Mouse (Mus musculus) thymus, adult 2 months (tissue): Measurements from ENCODE around the gene Abcb1b. TPM values are rescaled to one million over a fixed set of nuclear protein-coding genes. Genes with fewer than 3 reads are reported as not detected.
"Not testable (repeated sequence)": the region's sequence is repeated elsewhere in the genome, so short reads cannot be mapped to it uniquely, and the experiment has no call there.

Experiments used
- DNase-seq: peaks from one replicate; pipeline ENCODE4 v3.0.0; 2021
- H3K27ac ChIP-seq: fragments of 200-500 bp; 2 replicates; pipeline ENCODE4 v1.5.1; 2012; ENCODE audit warnings: low read length, control low read depth; ENCODE audit not compliant: control insufficient read depth, insufficient read depth
- H3K27me3 ChIP-seq: fragments of 200-500 bp; 2 replicates; pipeline ENCODE4 v1.6.1; 2012; ENCODE audit warnings: mild to moderate bottlenecking, low read length, moderate library complexity, mixed read lengths; ENCODE audit not compliant: control insufficient read depth, insufficient read depth
- H3K36me3 ChIP-seq: fragments of 200-500 bp; 2 replicates; pipeline ENCODE4 v1.6.1; 2012; ENCODE audit warnings: mild to moderate bottlenecking, low read length, moderate library complexity; ENCODE audit not compliant: control insufficient read depth, insufficient read depth
- H3K4me1 ChIP-seq: fragments of 200-500 bp; replicated peaks from 2 replicates; pipeline ENCODE4 v1.6.1; 2012; ENCODE audit warnings: low read length; ENCODE audit not compliant: control insufficient read depth, insufficient read depth
- H3K4me3 ChIP-seq: fragments of 200-500 bp; 2 replicates; pipeline ENCODE4 v1.5.1; 2012; ENCODE audit warnings: mild to moderate bottlenecking, low read length, control low read depth, moderate library complexity; ENCODE audit not compliant: control insufficient read depth, insufficient read depth
- CTCF ChIP-seq: fragments of 200-500 bp; IDR thresholded peaks from 2 replicates; pipeline ENCODE4 v1.5.1; 2012; ENCODE audit warnings: mild to moderate bottlenecking, control low read depth, low read length, moderate library complexity, borderline replicate concordance; ENCODE audit not compliant: control insufficient read depth, poor library complexity, insufficient read depth; ENCODE audit errors: extremely low read depth
- POLR2A ChIP-seq: fragments of 200-500 bp; IDR thresholded peaks from 2 replicates; pipeline ENCODE4 v1.6.1; 2012; ENCODE audit warnings: mild to moderate bottlenecking, low read length, control low read depth, moderate library complexity; ENCODE audit not compliant: control insufficient read depth, poor library complexity, insufficient read depth; ENCODE audit errors: extremely low read depth
- WGBS: fragments of 180-500 bp; shearing (Covaris S2); methylation state at CpG from one replicate; pipeline ENCODE4 v1.1.7; 2018; 5-methylcytosine and 5-hydroxymethylcytosine counted together
- polyA plus RNA-seq: library from polyadenylated mRNA; depleted of rRNA; stranded (reverse); fragments of >200 nt; gene quantifications from 2 replicates; pipeline ENCODE4 v1.2.3, GENCODE M21; 2012

The Abcb1b gene
- polyA plus RNA-seq, 1 experiment: 3.1 TPM

- WGBS: 57% methylated on average over 5 of the region's 5 CpGs
- H3K27me3 ChIP-seq: no peaks in the 10 kb centered on the region
These were observed 42.9 kb downstream of the Abcb1b start for GRCm38 (mm10) chr5:8840887-8841286.

GRCm38 (mm10) chr5:8842815-8843214 lies 44.9 kb downstream of the Abcb1b start:
- TF ChIP-seq POLR2A: no peak
- no peak for TF ChIP-seq CTCF
- Histone ChIP-seq H3K36me3 (no peaks in the 10 kb centered on the region), H3K27me3 (no peaks in the 10 kb centered on the region), H3K4me1 (no peaks in the 10 kb centered on the region), H3K4me3 (no peak overlapping the region), H3K27ac (no peak overlapping the region)
- WGBS: 73% methylated on average over 3 of the region's 3 CpGs
- DNase-seq: no peak

More at GRCm38 (mm10) chr5:8840887-8841286, 42.9 kb downstream of the Abcb1b start:
- no peak overlapping the region for H3K4me3 ChIP-seq
- TF ChIP-seq POLR2A: no peak
- TF ChIP-seq CTCF: no peak
- H3K4me1 ChIP-seq: no peaks in the 10 kb centered on the region
- H3K36me3 ChIP-seq: no peaks in the 10 kb centered on the region
- DNase-seq: peak; percentile 78
- no peak overlapping the region for H3K27ac ChIP-seq

GRCm38 (mm10) chr5:8848607-8849575 lies 50.9 kb downstream of the Abcb1b start:
- WGBS: 98% methylated on average over 8 of the region's 9 CpGs
- not testable (repeated sequence) for H3K36me3 ChIP-seq, H3K27me3 ChIP-seq, H3K4me1 ChIP-seq, H3K4me3 ChIP-seq, H3K27ac ChIP-seq, DNase-seq

GRCm38 (mm10) chr5:8850851-8851250 lies 52.9 kb downstream of the Abcb1b start:
- Histone ChIP-seq H3K4me3 (no peak overlapping the region), H3K4me1 (no peaks in the 10 kb centered on the region), H3K27ac (no peak overlapping the region), H3K27me3 (no peaks in the 10 kb centered on the region), H3K36me3 (no peaks in the 10 kb centered on the region)
- DNase-seq: no peak
- WGBS: 95% methylated on average over 4 of the region's 4 CpGs
- no peak for TF ChIP-seq POLR2A
- TF ChIP-seq CTCF: no peak

GRCm38 (mm10) chr5:8857201-8857600 lies 59.3 kb downstream of the Abcb1b start:
- TF ChIP-seq CTCF: no peak
- TF ChIP-seq POLR2A: no peak
- Histone ChIP-seq H3K36me3 (no peaks in the 10 kb centered on the region), H3K27ac (no peak overlapping the region), H3K4me3 (no peak overlapping the region), H3K4me1 (no peaks in the 10 kb centered on the region), H3K27me3 (no peaks in the 10 kb centered on the region)
- DNase-seq: no peak
- WGBS: 88% methylated on average over 6 of the region's 6 CpGs

GRCm38 (mm10) chr5:8861811-8862210 lies 63.9 kb downstream of the Abcb1b start:
- DNase-seq: no peak
- WGBS: 89% methylated on average over 1 of the region's 1 CpGs
- H3K4me3 ChIP-seq: no peak overlapping the region
- H3K27ac ChIP-seq: no peak overlapping the region
- H3K27me3 ChIP-seq: no peaks in the 10 kb centered on the region
- no peaks in the 10 kb centered on the region for H3K36me3 ChIP-seq
- H3K4me1 ChIP-seq: peaks cover 7% of the 10 kb centered on the region
- TF ChIP-seq CTCF (no peak), POLR2A (no peak)
